Mouse (Mus musculus): ENCODE measurements around the gene Ostm1. TPM values are rescaled to one million over a fixed set of nuclear protein-coding genes. Genes with fewer than 3 reads are reported as not detected.
A peak's percentile ranks its signal among the peaks of the same experiment; 100 is the strongest.

Ostm1 gene
- polyA plus RNA-seq, 1 experiment from 2014 or later, result 54.9 TPM

DNA sequence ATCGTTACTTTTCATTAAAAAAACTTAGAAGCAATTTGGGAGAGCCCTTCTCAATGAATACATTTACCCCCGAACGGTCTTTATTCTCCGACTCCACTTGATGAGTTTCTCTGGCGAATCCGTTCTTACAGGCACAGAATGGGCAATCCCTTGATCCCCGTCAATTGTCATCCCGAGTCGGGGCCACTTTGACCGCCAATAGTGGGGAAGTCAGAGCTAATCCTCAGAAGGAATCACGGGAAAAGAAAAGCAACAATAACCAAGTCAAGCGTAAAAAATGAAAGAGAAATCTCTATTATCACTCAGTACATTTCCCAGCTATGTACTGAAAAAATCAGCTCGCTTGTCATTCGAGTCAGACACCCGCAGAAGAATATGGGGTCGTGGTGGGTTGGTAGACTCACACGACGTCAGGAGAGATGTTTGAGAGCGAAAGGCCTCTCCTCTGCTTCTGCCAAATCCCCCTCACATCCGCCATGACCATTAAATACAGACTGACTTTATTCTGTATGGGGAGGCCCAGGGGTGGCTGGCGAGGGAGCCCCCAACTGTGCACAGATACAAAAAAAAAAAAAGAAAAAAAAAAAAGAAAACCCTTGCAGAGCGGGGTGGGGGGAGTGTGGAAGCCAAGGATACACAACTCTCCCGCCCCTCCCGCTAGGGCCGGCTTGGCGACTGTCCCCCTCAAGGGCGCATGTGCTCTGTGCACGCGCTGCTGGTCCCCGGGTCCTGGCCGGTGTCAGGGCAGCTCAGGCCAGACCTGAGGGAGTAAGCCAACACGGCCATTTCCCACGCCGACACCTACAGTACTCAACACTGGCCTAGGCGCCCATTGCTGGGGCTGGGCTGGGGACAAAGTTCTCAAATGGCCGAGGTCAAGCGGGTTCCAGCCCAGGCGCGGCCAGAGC is 49.1 kb downstream of the Ostm1 start:
- Histone ChIP-seq H3K27me3 (replicated peaks; ENCODE audit: control insufficient read depth, insufficient read depth, low read length) (peaks cover 3% of the 10 kb centered on the region; the same call in 1 of the 2 replicates), H3K36me3 (ENCODE audit: control insufficient read depth, insufficient read depth, low read length) (no peaks in the 10 kb centered on the region), H3K27ac (ENCODE audit: low read depth, low read length) (peak overlapping the region; percentile 90), H3K4me2 (ENCODE audit: low read length) (peak overlapping the region; percentile 69), H3K9ac (ENCODE audit: low read length) (peak overlapping the region; percentile 59), H3K4me3 (ENCODE audit: low read depth, low read length) (peak overlapping the region; percentile 28), H3K4me1 (ENCODE audit: control insufficient read depth, insufficient read depth, low read length) (peaks cover 56% of the 10 kb centered on the region), H3K9me3 (replicated peaks; ENCODE audit: control insufficient read depth, low read length) (no peaks in the 10 kb centered on the region)
- DNase-seq (ENCODE audit: low spot score), result peak; percentile 69
- ATAC-seq, result peak; percentile 11; the same call in 1 of the 2 replicates
- 2% methylated on average over 39 of the region's 39 CpGs for WGBS

DNA sequence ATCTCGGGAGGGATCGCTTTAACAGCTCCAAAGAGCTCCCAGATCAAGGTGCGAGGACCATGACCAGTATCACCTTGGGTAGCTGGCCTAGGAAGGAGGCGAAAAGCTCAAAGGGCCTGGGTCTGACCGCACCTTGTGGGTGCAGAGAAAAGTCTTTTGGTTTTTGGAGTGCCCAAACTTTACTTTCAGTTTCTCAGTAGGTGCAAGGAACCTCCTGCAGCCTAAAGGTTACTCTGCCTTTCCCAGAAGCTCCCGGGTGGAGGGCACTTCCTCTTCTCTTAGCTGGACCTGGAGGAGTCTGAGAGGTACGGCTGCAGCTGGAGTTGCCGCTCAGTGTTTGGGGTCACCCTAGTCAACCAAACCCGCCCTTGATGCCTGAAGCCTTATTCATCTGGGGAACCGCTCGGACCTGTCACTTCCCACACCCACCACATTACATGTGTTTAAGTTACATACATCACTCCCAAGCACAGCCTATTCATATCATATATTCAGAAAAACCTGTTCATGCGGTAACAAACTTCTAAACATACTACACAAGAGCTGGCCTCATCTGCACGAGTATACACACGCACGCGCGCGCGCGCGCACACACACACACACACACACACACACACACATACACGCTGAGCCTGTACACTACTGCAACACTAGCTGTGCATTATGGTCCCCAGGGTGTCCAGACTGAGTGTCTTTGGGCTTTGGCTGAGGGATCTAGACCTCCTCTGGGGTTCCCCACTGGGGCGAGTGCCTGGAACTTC is 49.9 kb downstream of the Ostm1 start:
- H3K4me1 ChIP-seq (ENCODE audit: control insufficient read depth, insufficient read depth, low read length), result peaks cover 56% of the 10 kb centered on the region

DNA sequence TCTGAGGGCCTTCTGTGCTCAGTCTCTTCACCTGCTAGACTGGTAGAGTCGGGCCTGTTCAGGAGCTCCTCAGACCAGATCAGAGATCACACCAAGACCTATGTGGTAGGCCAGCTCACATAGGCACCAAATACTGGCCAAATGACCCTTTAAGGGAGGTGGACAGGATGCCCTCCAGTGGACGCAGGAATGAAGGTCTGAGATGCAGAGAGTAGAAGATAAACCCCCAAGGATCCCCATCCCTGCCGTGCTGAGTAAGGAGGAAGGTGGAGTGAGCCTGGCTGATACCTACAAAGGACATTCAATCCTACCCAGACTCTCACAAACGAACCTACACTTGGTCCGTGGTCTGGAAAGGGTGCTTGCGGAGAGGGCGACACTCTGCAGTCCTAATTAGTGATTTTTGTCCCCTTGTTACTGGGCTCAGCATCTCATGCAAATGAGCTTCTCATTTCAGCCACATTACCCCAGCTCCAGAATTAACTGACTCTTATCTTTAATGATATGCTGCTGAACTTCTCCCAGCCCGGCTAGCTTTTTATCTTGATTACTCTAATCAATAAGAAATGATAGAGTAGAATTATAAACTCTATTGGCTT is 50.6 kb downstream of the Ostm1 start:
- WGBS, result under 1% methylated on average over 8 of the region's 8 CpGs
- Histone ChIP-seq H3K27me3 (replicated peaks; ENCODE audit: control insufficient read depth, insufficient read depth, low read length) (peaks cover 3% of the 10 kb centered on the region; the same call in 1 of the 2 replicates), H3K9me3 (replicated peaks; ENCODE audit: control insufficient read depth, low read length) (no peaks in the 10 kb centered on the region), H3K4me1 (ENCODE audit: control insufficient read depth, insufficient read depth, low read length) (peaks cover 56% of the 10 kb centered on the region), H3K4me2 (ENCODE audit: low read length) (peak overlapping the region; percentile 69), H3K27ac (ENCODE audit: low read depth, low read length) (peak overlapping the region; percentile 90), H3K4me3 (ENCODE audit: low read depth, low read length) (no peak overlapping the region), H3K9ac (ENCODE audit: low read length) (peak overlapping the region; percentile 61), H3K36me3 (ENCODE audit: control insufficient read depth, insufficient read depth, low read length) (no peaks in the 10 kb centered on the region)
- ATAC-seq (no peak), DNase-seq (ENCODE audit: low spot score) (peak; percentile 64)

More for the DNA sequence above, 49.9 kb downstream of the Ostm1 start:
- WGBS, result 11% methylated on average over 23 of the region's 23 CpGs
- H3K27ac ChIP-seq (ENCODE audit: low read depth, low read length), result peak overlapping the region; percentile 90
- peak overlapping the region; percentile 28 for H3K4me3 ChIP-seq (ENCODE audit: low read depth, low read length)
- H3K36me3 ChIP-seq (ENCODE audit: control insufficient read depth, insufficient read depth, low read length), result no peaks in the 10 kb centered on the region
- DNase-seq (ENCODE audit: low spot score) (peak; percentile 40), ATAC-seq (no peak)
- no peaks in the 10 kb centered on the region for H3K9me3 ChIP-seq (replicated peaks; ENCODE audit: control insufficient read depth, low read length)
- H3K27me3 ChIP-seq (replicated peaks; ENCODE audit: control insufficient read depth, insufficient read depth, low read length), result peaks cover 3% of the 10 kb centered on the region; the same call in 1 of the 2 replicates
- peak overlapping the region; percentile 69 for H3K4me2 ChIP-seq (ENCODE audit: low read length)
- H3K9ac ChIP-seq (ENCODE audit: low read length), result peak overlapping the region; percentile 59

DNA sequence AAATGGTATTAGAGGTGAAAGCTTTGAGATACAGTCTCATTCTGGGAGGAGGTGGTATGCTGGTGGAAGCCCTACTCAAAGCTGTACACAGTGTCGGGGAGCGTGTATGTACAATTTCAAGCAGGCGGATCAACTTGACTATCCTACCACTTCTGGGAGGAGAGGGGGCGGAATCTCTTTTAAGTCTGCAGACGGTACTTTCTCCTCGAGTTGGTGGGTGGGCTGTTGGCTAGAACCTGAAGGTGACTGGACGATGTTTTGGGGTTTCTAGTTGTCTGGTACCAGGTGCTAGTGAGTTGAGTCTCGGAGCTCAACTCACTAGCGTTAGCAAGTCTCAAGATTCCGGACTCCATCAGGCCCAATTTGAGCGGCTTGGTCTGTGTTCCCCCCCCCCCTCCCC is 51.4 kb downstream of the Ostm1 start:
- peak; percentile 39 for DNase-seq (ENCODE audit: low spot score)
- Histone ChIP-seq H3K36me3 (ENCODE audit: control insufficient read depth, insufficient read depth, low read length) (no peaks in the 10 kb centered on the region), H3K4me3 (ENCODE audit: low read depth, low read length) (peak overlapping the region; percentile 33), H3K4me1 (ENCODE audit: control insufficient read depth, insufficient read depth, low read length) (peaks cover 51% of the 10 kb centered on the region), H3K9me3 (replicated peaks; ENCODE audit: control insufficient read depth, low read length) (no peaks in the 10 kb centered on the region), H3K27ac (ENCODE audit: low read depth, low read length) (peak overlapping the region; percentile 39), H3K4me2 (ENCODE audit: low read length) (peak overlapping the region; percentile 69), H3K9ac (ENCODE audit: low read length) (peak overlapping the region; percentile 61), H3K27me3 (replicated peaks; ENCODE audit: control insufficient read depth, insufficient read depth, low read length) (peaks cover 3% of the 10 kb centered on the region; the same call in 1 of the 2 replicates)
- 5% methylated on average over 11 of the region's 11 CpGs for WGBS
- no peak for ATAC-seq

DNA sequence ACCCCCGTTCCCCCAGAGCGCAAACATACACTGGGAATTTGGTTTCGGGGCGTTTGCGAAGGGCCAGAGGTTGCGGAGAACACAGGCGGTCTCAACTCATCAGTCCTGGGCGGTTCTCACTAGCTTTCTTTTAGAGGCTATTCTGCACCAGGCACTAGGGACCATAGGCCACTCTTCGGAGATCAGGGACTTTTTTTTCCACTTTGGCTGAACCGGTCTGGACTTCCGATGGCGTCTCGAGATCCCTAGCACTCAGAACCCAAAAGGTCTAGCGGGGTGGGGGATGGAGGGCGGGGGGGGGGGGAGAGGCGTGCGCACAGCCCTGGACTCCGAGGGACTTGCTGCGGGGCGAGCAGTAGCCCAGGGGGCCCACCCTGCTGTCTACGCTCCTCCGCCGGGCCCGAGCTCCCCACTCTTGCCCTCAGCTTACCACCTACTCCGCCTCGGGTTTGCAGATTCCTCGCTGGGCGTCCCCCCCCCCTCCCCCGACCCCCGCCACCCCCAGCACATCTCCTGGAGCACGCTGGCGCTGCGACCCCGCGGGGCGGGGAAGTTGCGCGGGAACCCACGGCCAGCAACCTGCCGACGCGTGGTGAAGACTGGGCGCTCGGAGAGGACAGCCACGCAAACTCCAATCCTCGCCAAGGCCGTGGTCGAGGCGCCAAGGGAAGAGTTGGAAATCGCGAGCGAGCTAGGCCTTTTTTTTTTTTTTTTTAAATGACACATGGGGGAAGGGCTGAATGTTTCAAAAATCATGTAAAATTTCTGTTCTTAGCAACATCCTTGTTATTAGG is 52.1 kb downstream of the Ostm1 start:
- 0 out of 2 replicates have a peak, but pooled peaks cover 3% of the 10 kb centered on the region for H3K27me3 ChIP-seq (replicated peaks; ENCODE audit: control insufficient read depth, insufficient read depth, low read length)
- H3K9me3 ChIP-seq (replicated peaks; ENCODE audit: control insufficient read depth, low read length), result no peaks in the 10 kb centered on the region
- H3K27ac ChIP-seq (ENCODE audit: low read depth, low read length), result peak overlapping the region; percentile 50
- ATAC-seq (no peak), DNase-seq (ENCODE audit: low spot score) (peak; percentile 37)
- no peaks in the 10 kb centered on the region for H3K36me3 ChIP-seq (ENCODE audit: control insufficient read depth, insufficient read depth, low read length)
- WGBS, result 2% methylated on average over 52 of the region's 52 CpGs
- peak overlapping the region; percentile 61 for H3K9ac ChIP-seq (ENCODE audit: low read length)
- H3K4me3 ChIP-seq (ENCODE audit: low read depth, low read length), result peak overlapping the region; percentile 33
- peaks cover 46% of the 10 kb centered on the region for H3K4me1 ChIP-seq (ENCODE audit: control insufficient read depth, insufficient read depth, low read length)
- H3K4me2 ChIP-seq (ENCODE audit: low read length), result peak overlapping the region; percentile 69

DNA sequence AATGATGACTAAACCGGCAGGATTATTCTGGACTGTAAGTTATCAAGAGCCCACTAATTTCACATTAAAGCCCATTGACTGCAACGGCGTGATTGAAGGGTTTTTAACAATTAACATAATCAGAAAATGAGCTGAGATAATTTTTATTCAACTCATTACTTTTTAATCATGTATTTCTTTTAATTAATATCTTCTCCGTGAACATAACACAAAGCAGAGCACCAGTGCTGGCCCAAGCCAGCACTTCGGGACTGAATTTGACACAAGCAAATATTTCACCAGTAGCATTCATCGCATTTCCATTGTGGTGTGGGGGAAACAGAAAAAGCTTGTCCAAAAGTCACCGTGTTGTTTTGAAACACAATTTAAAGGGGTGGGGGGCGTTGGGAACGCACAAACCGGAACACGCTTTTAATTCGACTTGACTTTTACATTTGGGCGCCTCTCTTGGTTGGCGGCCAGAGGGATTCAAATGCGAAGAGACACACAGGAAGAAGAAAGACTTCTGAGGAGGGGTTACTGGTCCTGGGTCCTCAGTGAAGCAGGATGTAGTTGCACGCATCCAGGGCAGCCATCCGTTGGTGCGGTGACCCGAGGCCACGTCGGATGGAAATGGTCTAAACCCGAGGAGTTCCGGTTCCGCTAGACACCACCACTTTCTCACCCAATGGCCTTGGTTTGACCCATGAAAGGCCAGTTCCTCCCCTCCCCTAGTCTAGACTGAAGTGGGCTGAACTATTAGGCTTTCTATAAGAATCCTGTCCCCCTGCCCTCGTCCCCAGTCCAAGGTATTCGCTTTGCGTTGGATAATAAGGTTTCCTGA is 52.9 kb downstream of the Ostm1 start:
- Histone ChIP-seq H3K4me2 (ENCODE audit: low read length) (peak overlapping the region; percentile 69), H3K9me3 (replicated peaks; ENCODE audit: control insufficient read depth, low read length) (no peaks in the 10 kb centered on the region), H3K4me3 (ENCODE audit: low read depth, low read length) (peak overlapping the region; percentile 33), H3K27me3 (replicated peaks; ENCODE audit: control insufficient read depth, insufficient read depth, low read length) (0 out of 2 replicates have a peak, but pooled peaks cover 3% of the 10 kb centered on the region), H3K36me3 (ENCODE audit: control insufficient read depth, insufficient read depth, low read length) (no peaks in the 10 kb centered on the region), H3K9ac (ENCODE audit: low read length) (peak overlapping the region; percentile 32; the same call in 1 of the 2 replicates), H3K4me1 (ENCODE audit: control insufficient read depth, insufficient read depth, low read length) (peaks cover 46% of the 10 kb centered on the region), H3K27ac (ENCODE audit: low read depth, low read length) (no peak overlapping the region)
- WGBS, result 11% methylated on average over 27 of the region's 27 CpGs
- ATAC-seq, result no peak
- peak; percentile 56 for DNase-seq (ENCODE audit: low spot score)

DNA sequence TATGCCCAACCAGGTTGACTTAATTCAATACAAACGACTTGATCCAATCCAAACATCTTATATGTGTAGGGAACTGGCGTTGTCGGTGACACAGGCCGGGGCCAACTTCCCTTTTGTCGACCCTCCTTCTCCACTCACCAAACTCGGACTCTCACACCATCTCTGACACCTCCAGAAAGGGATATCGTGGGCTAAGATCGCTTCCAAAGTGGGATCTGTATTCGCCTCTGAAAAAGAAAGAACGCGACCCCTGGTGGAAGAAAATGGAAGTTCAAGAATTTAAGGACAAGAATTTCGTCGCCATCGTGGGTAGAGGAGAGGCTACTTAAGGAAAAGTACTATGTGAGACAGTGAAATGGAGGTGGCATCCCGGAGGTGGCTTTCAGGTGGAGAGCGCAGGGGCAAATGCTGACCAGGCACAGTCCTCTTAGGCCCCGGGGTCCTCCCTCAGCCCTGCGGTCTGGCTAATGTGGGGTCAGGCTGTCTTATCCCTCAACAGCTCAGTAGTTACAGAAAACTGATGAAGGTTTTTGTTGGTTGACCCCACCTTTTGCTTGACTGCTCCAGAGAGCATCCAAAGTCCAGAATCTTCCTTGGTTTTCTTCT is 53.7 kb downstream of the Ostm1 start:
- peak overlapping the region; percentile 69 for H3K4me2 ChIP-seq (ENCODE audit: low read length)
- peak overlapping the region; percentile 33; the same call in 1 of the 2 replicates for H3K4me3 ChIP-seq (ENCODE audit: low read depth, low read length)
- no peaks in the 10 kb centered on the region for H3K9me3 ChIP-seq (replicated peaks; ENCODE audit: control insufficient read depth, low read length)
- H3K36me3 ChIP-seq (ENCODE audit: control insufficient read depth, insufficient read depth, low read length), result no peaks in the 10 kb centered on the region
- 0 out of 2 replicates have a peak, but pooled peaks cover 3% of the 10 kb centered on the region for H3K27me3 ChIP-seq (replicated peaks; ENCODE audit: control insufficient read depth, insufficient read depth, low read length)
- DNase-seq (ENCODE audit: low spot score) (peak; percentile 96), ATAC-seq (0 out of 2 replicates have a peak, but pooled peaks have one; percentile 11)
- 5% methylated on average over 18 of the region's 18 CpGs for WGBS
- H3K27ac ChIP-seq (ENCODE audit: low read depth, low read length), result no peak overlapping the region
- peaks cover 41% of the 10 kb centered on the region for H3K4me1 ChIP-seq (ENCODE audit: control insufficient read depth, insufficient read depth, low read length)
- H3K9ac ChIP-seq (ENCODE audit: low read length), result no peak overlapping the region
